8 mouse cellular contexts compared by ENCODE assay signal in the genomic region with DNA sequence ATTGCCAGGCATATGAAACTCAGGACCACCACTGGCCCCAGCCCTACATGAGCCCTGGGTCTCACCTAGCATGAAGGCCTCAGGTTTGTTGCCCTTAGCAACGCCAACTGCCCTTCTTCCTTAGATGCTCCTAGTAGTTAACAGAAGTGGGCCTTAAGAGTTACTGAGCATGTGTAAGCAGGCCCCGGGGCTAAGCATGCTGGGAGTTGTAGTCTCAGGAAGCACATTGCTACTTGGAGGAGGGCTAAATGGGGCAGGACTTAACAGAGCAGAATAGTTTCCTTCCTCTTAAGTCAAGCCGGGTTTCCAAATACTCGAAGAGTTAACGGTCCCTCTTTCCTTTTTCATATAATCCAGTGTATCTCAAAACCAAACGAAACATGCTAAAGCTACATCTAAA. TPM values are rescaled to one million over a fixed set of nuclear protein-coding genes. Genes with fewer than 3 reads are reported as not detected.
DNase-seq lines count a peak whose midpoint lies in the region; ATAC-seq lines count a peak whose summit lies in the region.

No protein-coding gene starts in this region.

- H3K4me1 ChIP-seq in forebrain, embryonic 15.5 days = peaks cover 36% of the 10 kb centered on the region
- H3K4me1 ChIP-seq in limb, embryonic 12.5 days (replicated peaks) = peaks cover 26% of the 10 kb centered on the region
- peaks cover 31% of the 10 kb centered on the region for H3K4me1 ChIP-seq in midbrain, embryonic 14.5 days (ENCODE audit: control insufficient read depth, insufficient read depth, low read length)
- peaks cover 30% of the 10 kb centered on the region for H3K4me1 ChIP-seq in stomach, embryonic 16.5 days (ENCODE audit: control insufficient read depth, insufficient read depth, low read length)

- no peaks in the 10 kb centered on the region for H3K27me3 ChIP-seq in forebrain, embryonic 15.5 days
- no peaks in the 10 kb centered on the region for H3K27me3 ChIP-seq in limb, embryonic 12.5 days
- H3K27me3 ChIP-seq in midbrain, embryonic 14.5 days (ENCODE audit: control insufficient read depth, insufficient read depth, low read length) = no peaks in the 10 kb centered on the region
- no peaks in the 10 kb centered on the region for H3K27me3 ChIP-seq in stomach, embryonic 16.5 days (ENCODE audit: control insufficient read depth, insufficient read depth, low read length)

- WGBS in forebrain, embryonic 15.5 days = 68% methylated on average over 6 of the region's 6 CpGs
- WGBS in limb, embryonic 12.5 days = 70% methylated on average over 6 of the region's 6 CpGs
- WGBS in midbrain, embryonic 14.5 days = 77% methylated on average over 6 of the region's 6 CpGs
- 44% methylated on average over 6 of the region's 6 CpGs for WGBS in stomach, embryonic 16.5 days

- peak; percentile 58 for DNase-seq in cerebellum, adult 9-11 months
- peak; percentile 67 for DNase-seq in ZHBTc4 (ENCODE audit: low read depth, low spot score)
- peak; percentile 82 for DNase-seq in induced T-regulatory cell, adult 2 months (ENCODE audit: low read depth)
- peak; percentile 72 for DNase-seq in midbrain, embryonic 14.5 days

- H3K4me2 ChIP-seq in forebrain, embryonic 15.5 days (replicated peaks) = peak overlapping the region; percentile 85
- H3K4me2 ChIP-seq in limb, embryonic 12.5 days = peak overlapping the region; percentile 99
- H3K4me2 ChIP-seq in midbrain, embryonic 14.5 days (ENCODE audit: low read length) = peak overlapping the region; percentile 100
- peak overlapping the region; percentile 98 for H3K4me2 ChIP-seq in stomach, embryonic 16.5 days (ENCODE audit: low read depth, low read length)

- H3K4me3 ChIP-seq in forebrain, embryonic 15.5 days = peak overlapping the region; percentile 91
- H3K4me3 ChIP-seq in limb, embryonic 12.5 days (replicated peaks) = peak overlapping the region; percentile 95; the same call in 1 of the 2 replicates
- H3K4me3 ChIP-seq in midbrain, embryonic 14.5 days (replicated peaks; ENCODE audit: low read depth, low read length) = peak overlapping the region; percentile 97; the same call in 1 of the 2 replicates
- H3K4me3 ChIP-seq in stomach, embryonic 16.5 days (replicated peaks; ENCODE audit: low read length) = peak overlapping the region; percentile 95; the same call in 1 of the 2 replicates

- no peaks in the 10 kb centered on the region for H3K9me3 ChIP-seq in forebrain, embryonic 15.5 days
- H3K9me3 ChIP-seq in limb, embryonic 12.5 days = no peaks in the 10 kb centered on the region
- H3K9me3 ChIP-seq in midbrain, embryonic 14.5 days (ENCODE audit: control insufficient read depth, low read length) = no peaks in the 10 kb centered on the region
- no peaks in the 10 kb centered on the region for H3K9me3 ChIP-seq in stomach, embryonic 16.5 days (replicated peaks; ENCODE audit: control insufficient read depth, low read length)

- H3K36me3 ChIP-seq in forebrain, embryonic 15.5 days = peaks cover 42% of the 10 kb centered on the region
- peaks cover 45% of the 10 kb centered on the region for H3K36me3 ChIP-seq in limb, embryonic 12.5 days
- peaks cover 43% of the 10 kb centered on the region for H3K36me3 ChIP-seq in midbrain, embryonic 14.5 days (ENCODE audit: control insufficient read depth, insufficient read depth, low read length)
- peaks cover 40% of the 10 kb centered on the region for H3K36me3 ChIP-seq in stomach, embryonic 16.5 days (ENCODE audit: control insufficient read depth, insufficient read depth, low read length)

- H3K27ac ChIP-seq in forebrain, embryonic 15.5 days (replicated peaks) = no peak overlapping the region
- 0 out of 2 replicates have a peak overlapping the region, but pooled peaks have one; percentile 18 for H3K27ac ChIP-seq in limb, embryonic 12.5 days
- no peak overlapping the region for H3K27ac ChIP-seq in midbrain, embryonic 14.5 days (replicated peaks; ENCODE audit: low read depth, low read length)
- H3K27ac ChIP-seq in stomach, embryonic 16.5 days (ENCODE audit: low read length) = peak overlapping the region; percentile 28; the same call in 1 of the 2 replicates

- no peak for ATAC-seq in cerebellum, adult (ENCODE audit: insufficient number of reproducible peaks, low FRiP score, low TSS enrichment)
- ATAC-seq in forebrain, embryonic 15.5 days (replicated peaks) = no peak
- no peak for ATAC-seq in limb, embryonic 12.5 days (ENCODE audit: insufficient number of reproducible peaks, insufficient read depth, low FRiP score, low TSS enrichment, low read depth)
- no peak for ATAC-seq in midbrain, embryonic 14.5 days (ENCODE audit: low FRiP score, low TSS enrichment)
- ATAC-seq in stomach, embryonic 16.5 days (ENCODE audit: insufficient read depth, low FRiP score) = no peak

- H3K9ac ChIP-seq in forebrain, embryonic 15.5 days (replicated peaks) = peak overlapping the region; percentile 98; the same call in 1 of the 2 replicates
- 0 out of 2 replicates have a peak overlapping the region, but pooled peaks have one; percentile 98 for H3K9ac ChIP-seq in limb, embryonic 12.5 days (replicated peaks)
- no peak overlapping the region for H3K9ac ChIP-seq in midbrain, embryonic 14.5 days (replicated peaks; ENCODE audit: low read length)
- H3K9ac ChIP-seq in stomach, embryonic 16.5 days (ENCODE audit: low read length) = peak overlapping the region; percentile 23; the same call in 1 of the 2 replicates

RNA-seq across cellular contexts. Expression of a gene that starts 3.7 kb away (rescaled TPM):
- 13.9 and 14.3 TPM in 2 replicates for polyA plus RNA-seq in forebrain, embryonic 15.5 days (2015; fragmentation: Nextera tagmentation; extraction: Ambion mirVana)
- 13.0 and 14.4 TPM in 2 replicates for polyA plus RNA-seq in limb, embryonic 12.5 days (2016; fragmentation: Nextera tagmentation; extraction: Ambion mirVana)
- 13.6 and 16.0 TPM in 2 replicates for polyA plus RNA-seq in midbrain, embryonic 14.5 days (2014; fragmentation: Nextera tagmentation; extraction: Ambion mirVana)
- 10.1 and 11.4 TPM in 2 replicates for polyA plus RNA-seq in stomach, embryonic 16.5 days (2015; fragmentation: Nextera tagmentation; extraction: Ambion mirVana)

RNA-seq across cellular contexts. Expression of a gene that starts 27.0 kb away (rescaled TPM):
- 42.7 and 46.4 TPM in 2 replicates for polyA plus RNA-seq in forebrain, embryonic 15.5 days (2015; fragmentation: Nextera tagmentation; extraction: Ambion mirVana)
- polyA plus RNA-seq in limb, embryonic 12.5 days (2016; fragmentation: Nextera tagmentation; extraction: Ambion mirVana) = 23.9 and 25.8 TPM in 2 replicates
- 23.7 and 31.9 TPM in 2 replicates for polyA plus RNA-seq in midbrain, embryonic 14.5 days (2014; fragmentation: Nextera tagmentation; extraction: Ambion mirVana)
- 8.2 and 9.8 TPM in 2 replicates for polyA plus RNA-seq in stomach, embryonic 16.5 days (2015; fragmentation: Nextera tagmentation; extraction: Ambion mirVana)

RNA-seq across cellular contexts. Expression of a gene that starts 31.0 kb away (rescaled TPM):
- 0.52 and 0.68 TPM in 2 replicates for polyA plus RNA-seq in forebrain, embryonic 15.5 days (2015; fragmentation: Nextera tagmentation; extraction: Ambion mirVana)
- 0.52 and 0.74 TPM in 2 replicates for polyA plus RNA-seq in limb, embryonic 12.5 days (2016; fragmentation: Nextera tagmentation; extraction: Ambion mirVana)
- 0.36 and 0.57 TPM in 2 replicates for polyA plus RNA-seq in midbrain, embryonic 14.5 days (2014; fragmentation: Nextera tagmentation; extraction: Ambion mirVana)
- polyA plus RNA-seq in stomach, embryonic 16.5 days (2015; fragmentation: Nextera tagmentation; extraction: Ambion mirVana) = 0.84 and 1.1 TPM in 2 replicates

RNA-seq across cellular contexts. Expression of a gene that starts 36.0 kb away (rescaled TPM):
- polyA plus RNA-seq in forebrain, embryonic 15.5 days (2015; fragmentation: Nextera tagmentation; extraction: Ambion mirVana) = 89.0 and 91.7 TPM in 2 replicates
- polyA plus RNA-seq in limb, embryonic 12.5 days (2016; fragmentation: Nextera tagmentation; extraction: Ambion mirVana) = 81.4 and 88.4 TPM in 2 replicates
- 56.5 and 72.8 TPM in 2 replicates for polyA plus RNA-seq in midbrain, embryonic 14.5 days (2014; fragmentation: Nextera tagmentation; extraction: Ambion mirVana)
- 85.4 and 86.4 TPM in 2 replicates for polyA plus RNA-seq in stomach, embryonic 16.5 days (2015; fragmentation: Nextera tagmentation; extraction: Ambion mirVana)

RNA-seq across cellular contexts. Expression of a gene that starts 50.7 kb away (rescaled TPM):
- polyA plus RNA-seq in forebrain, embryonic 15.5 days (2015; fragmentation: Nextera tagmentation; extraction: Ambion mirVana) = 43.2 and 45.2 TPM in 2 replicates
- polyA plus RNA-seq in limb, embryonic 12.5 days (2016; fragmentation: Nextera tagmentation; extraction: Ambion mirVana) = 23.4 and 24.1 TPM in 2 replicates
- polyA plus RNA-seq in midbrain, embryonic 14.5 days (2014; fragmentation: Nextera tagmentation; extraction: Ambion mirVana) = 11.2 and 19.4 TPM in 2 replicates
- polyA plus RNA-seq in stomach, embryonic 16.5 days (2015; fragmentation: Nextera tagmentation; extraction: Ambion mirVana) = 14.8 and 18.3 TPM in 2 replicates

Comparison
In these comparisons a context has a peak if more than half of its experiments do, and no peak if none do; other contexts are left out.
1. H3K27ac ChIP-seq: peak in limb, embryonic 12.5 days (single experiment) and stomach, embryonic 16.5 days (single experiment); none in forebrain, embryonic 15.5 days (single experiment) and midbrain, embryonic 14.5 days (single experiment).
2. Peak in every context shown above with its lines, with median percentiles within 50 percentile points of each other: DNase-seq, H3K4me2 ChIP-seq and H3K4me3 ChIP-seq.